Mouse (Mus musculus) kidney, embryonic 16.5 days (tissue): ENCODE measurements around the gene Jmjd1c. TPM values are rescaled to one million over a fixed set of nuclear protein-coding genes. Genes with fewer than 3 reads are reported as not detected.

Experiments
- ATAC-seq: fragments of 200-750 bp; cut with Nextera tagmentation; 2 replicates; pipeline ENCODE4 v1.8.0; 2017; ENCODE audit warnings: moderate TSS enrichment; ENCODE audit not compliant: low FRiP score, low TSS enrichment
- H3K27ac ChIP-seq: fragments of 300-500 bp; sonication (generic); 2 replicates; pipeline ENCODE4 v1.5.1; 2014; ENCODE audit warnings: low read length
- H3K27me3 ChIP-seq: fragments of 300-500 bp; sonication (generic); 2 replicates; pipeline ENCODE4 v1.6.1; 2014; ENCODE audit warnings: low read length, control low read depth, mixed read lengths; ENCODE audit not compliant: insufficient read depth
- H3K36me3 ChIP-seq: fragments of 300-500 bp; sonication (generic); 2 replicates; pipeline ENCODE4 v1.6.1; 2014; ENCODE audit warnings: low read length, control low read depth, mixed read lengths; ENCODE audit not compliant: insufficient read depth
- H3K4me1 ChIP-seq: fragments of 300-500 bp; sonication (generic); 2 replicates; pipeline ENCODE4 v1.6.1; 2014; ENCODE audit warnings: low read length, control low read depth, mixed read lengths; ENCODE audit not compliant: insufficient read depth
- H3K4me2 ChIP-seq: fragments of 300-500 bp; sonication (generic); replicated peaks from 2 replicates; pipeline ENCODE4 v1.6.1; 2014; ENCODE audit warnings: low read depth, low read length
- H3K4me3 ChIP-seq: fragments of 300-500 bp; sonication (generic); 2 replicates; pipeline ENCODE4 v1.5.1; 2014; ENCODE audit warnings: mild to moderate bottlenecking, low read length
- H3K9ac ChIP-seq: fragments of 300-500 bp; sonication (generic); replicated peaks from 2 replicates; pipeline ENCODE4 v1.6.1; 2014; ENCODE audit warnings: low read length
- H3K9me3 ChIP-seq: fragments of 300-500 bp; sonication (generic); 2 replicates; pipeline ENCODE4 v1.6.1; 2016; ENCODE audit warnings: low read length, control low read depth
- WGBS: fragments of 180-500 bp; shearing (Covaris S2); extraction: QIAGEN DNeasy Blood & Tissue Kit; methylation state at CpG from one replicate; pipeline ENCODE4 v1.1.7; 2014; 5-methylcytosine and 5-hydroxymethylcytosine counted together
- polyA plus RNA-seq: library from polyadenylated mRNA; unstranded; fragments of >200 nt; fragmentation: Nextera tagmentation; extraction: Ambion mirVana; gene quantifications from 2 replicates; pipeline ENCODE4 v1.2.1, GENCODE M21; 2015

Gene Jmjd1c
- polyA plus RNA-seq, 1 experiment from 2014 or later, result 30.5 TPM

DNA sequence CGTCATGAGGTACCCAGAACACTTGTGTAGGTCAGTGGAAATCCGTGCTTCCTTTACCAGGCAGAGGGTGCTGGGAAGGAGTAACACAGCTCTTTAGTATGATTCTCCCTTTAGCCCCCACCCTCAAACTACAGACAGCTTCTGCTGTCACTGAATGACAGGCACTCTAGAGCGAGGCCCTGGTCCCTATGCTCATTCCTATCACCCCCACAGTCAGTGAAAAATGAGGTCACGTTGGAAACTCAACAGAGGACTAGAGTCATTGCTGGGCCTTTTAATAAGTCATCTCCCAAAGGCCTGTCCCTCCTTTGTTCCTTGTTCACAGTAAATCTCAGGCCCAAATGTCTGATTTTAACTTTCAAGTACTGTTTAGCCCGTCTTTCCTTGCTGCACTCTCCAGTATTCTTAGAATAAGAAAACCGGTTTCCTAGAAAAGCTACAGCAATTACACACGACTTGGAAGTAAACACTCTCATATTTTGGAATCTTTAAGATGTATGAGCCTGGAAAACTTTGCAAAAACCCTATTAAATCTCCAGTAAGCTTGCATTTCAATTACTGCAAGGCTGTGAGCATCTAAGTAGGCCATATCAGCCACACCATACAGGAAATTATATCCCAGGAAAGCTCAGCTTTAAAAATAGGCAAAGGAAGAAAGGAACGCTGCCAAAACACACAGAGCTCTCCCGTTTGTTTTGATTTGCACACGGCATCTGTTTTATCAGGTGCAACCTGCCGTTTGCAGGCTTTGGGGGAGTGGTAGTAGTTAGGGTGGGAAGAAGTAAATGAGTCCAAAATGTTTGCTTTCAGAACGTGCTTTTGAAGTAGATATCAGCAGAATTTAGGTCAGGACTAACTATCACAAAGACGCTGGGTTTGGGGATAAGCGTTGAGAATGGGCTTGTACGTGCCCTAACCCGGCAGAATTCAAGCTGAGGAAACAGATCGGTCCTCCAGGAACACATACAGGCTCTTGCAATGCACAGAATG is 39.8 kb upstream of the Jmjd1c start:
- Histone ChIP-seq H3K27me3 (no peaks in the 10 kb centered on the region), H3K9me3 (no peaks in the 10 kb centered on the region), H3K9ac (no peak overlapping the region), H3K4me3 (no peak overlapping the region), H3K4me1 (peaks cover 34% of the 10 kb centered on the region), H3K4me2 (0 out of 2 replicates have a peak overlapping the region, but pooled peaks have one; percentile 23), H3K36me3 (no peaks in the 10 kb centered on the region), H3K27ac (peak overlapping the region; percentile 75)
- 19% methylated on average over 17 of the region's 17 CpGs for WGBS
- ATAC-seq, result no peak; the same call in 1 of the 2 replicates

- H3K4me3 ChIP-seq, result no peak overlapping the region
- no peaks in the 10 kb centered on the region for H3K36me3 ChIP-seq
- H3K9ac ChIP-seq, result no peak overlapping the region
- H3K4me1 ChIP-seq, result peaks cover 37% of the 10 kb centered on the region
- no peak for ATAC-seq
- no peaks in the 10 kb centered on the region for H3K27me3 ChIP-seq
- H3K4me2 ChIP-seq, result no peak overlapping the region
- no peaks in the 10 kb centered on the region for H3K9me3 ChIP-seq
- H3K27ac ChIP-seq, result no peak overlapping the region; the same call in 1 of the 2 replicates
Measured at GRCm38 (mm10) chr10:67057208-67057607, 38.7 kb upstream of the Jmjd1c start.

- H3K27me3 ChIP-seq, result no peaks in the 10 kb centered on the region
- no peaks in the 10 kb centered on the region for H3K9me3 ChIP-seq
- peaks cover 32% of the 10 kb centered on the region for H3K4me1 ChIP-seq
- 90% methylated on average over 6 of the region's 6 CpGs for WGBS
- no peaks in the 10 kb centered on the region for H3K36me3 ChIP-seq
- H3K4me3 ChIP-seq, result no peak overlapping the region
- no peak for ATAC-seq
- H3K4me2 ChIP-seq, result no peak overlapping the region
- no peak overlapping the region for H3K9ac ChIP-seq
- H3K27ac ChIP-seq, result no peak overlapping the region
Measured at GRCm38 (mm10) chr10:67057696-67058095, 38.2 kb upstream of the Jmjd1c start.

DNA sequence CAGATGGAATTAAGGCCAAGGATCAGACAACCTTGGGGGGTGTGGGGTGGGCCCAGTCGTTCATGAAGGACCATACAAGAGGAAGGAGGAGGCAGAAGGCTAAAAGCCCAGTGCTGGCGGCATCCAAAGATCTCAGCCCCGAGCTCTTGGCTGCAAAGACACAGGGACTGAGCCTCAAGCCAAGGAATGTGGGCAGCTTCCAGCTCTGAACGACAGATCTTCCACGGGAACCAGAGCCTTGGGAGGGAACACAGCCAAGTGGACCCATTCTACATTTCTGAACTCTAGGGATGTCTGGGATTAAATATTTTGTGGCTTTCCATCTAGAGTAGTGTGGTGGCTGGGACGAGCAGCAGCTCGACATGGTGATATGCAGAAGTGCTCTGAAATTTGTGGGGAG is 37.6 kb upstream of the Jmjd1c start:
- H3K4me3 ChIP-seq, result no peak overlapping the region
- ATAC-seq, result no peak
- H3K36me3 ChIP-seq, result no peaks in the 10 kb centered on the region
- no peaks in the 10 kb centered on the region for H3K9me3 ChIP-seq
- H3K27me3 ChIP-seq, result no peaks in the 10 kb centered on the region
- H3K4me1 ChIP-seq, result peaks cover 26% of the 10 kb centered on the region
- H3K27ac ChIP-seq, result peak overlapping the region; percentile 33; the same call in 1 of the 2 replicates
- H3K9ac ChIP-seq, result no peak overlapping the region
- WGBS, result 54% methylated on average over 7 of the region's 7 CpGs
- H3K4me2 ChIP-seq, result no peak overlapping the region

DNA sequence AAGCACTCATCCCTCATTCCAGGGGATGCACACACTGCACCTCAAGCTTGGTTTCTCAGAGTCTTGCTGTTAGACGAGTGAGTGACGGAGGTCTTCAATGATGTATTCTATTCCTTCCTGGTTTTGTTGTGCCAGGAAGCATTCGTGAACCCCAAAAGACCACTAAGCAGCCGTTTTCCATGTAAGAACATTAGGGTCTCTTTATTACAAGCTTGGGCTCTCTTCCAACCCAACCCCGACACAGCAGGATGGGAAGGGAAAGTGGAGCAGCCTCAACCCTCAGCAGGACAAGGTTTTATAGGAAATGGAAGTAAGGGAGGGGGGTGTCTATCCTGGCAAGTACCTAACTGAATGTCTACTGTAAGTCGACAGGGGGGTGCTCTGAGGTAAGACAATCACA is 37.2 kb upstream of the Jmjd1c start:
- 73% methylated on average over 6 of the region's 6 CpGs for WGBS
- Histone ChIP-seq H3K4me3 (no peak overlapping the region), H3K36me3 (no peaks in the 10 kb centered on the region), H3K27me3 (no peaks in the 10 kb centered on the region), H3K9me3 (no peaks in the 10 kb centered on the region), H3K27ac (peak overlapping the region; percentile 33; the same call in 1 of the 2 replicates), H3K4me2 (no peak overlapping the region), H3K4me1 (peaks cover 22% of the 10 kb centered on the region), H3K9ac (no peak overlapping the region)
- no peak for ATAC-seq

GRCm38 (mm10) chr10:67061367-67061801 is 34.5 kb upstream of the Jmjd1c start:
- Histone ChIP-seq H3K4me2 (no peak overlapping the region), H3K4me1 (peaks cover 12% of the 10 kb centered on the region), H3K9me3 (no peaks in the 10 kb centered on the region), H3K36me3 (no peaks in the 10 kb centered on the region), H3K27ac (no peak overlapping the region), H3K4me3 (no peak overlapping the region), H3K9ac (no peak overlapping the region), H3K27me3 (no peaks in the 10 kb centered on the region)
- ATAC-seq, result no peak
- 57% methylated on average over 10 of the region's 10 CpGs for WGBS

DNA sequence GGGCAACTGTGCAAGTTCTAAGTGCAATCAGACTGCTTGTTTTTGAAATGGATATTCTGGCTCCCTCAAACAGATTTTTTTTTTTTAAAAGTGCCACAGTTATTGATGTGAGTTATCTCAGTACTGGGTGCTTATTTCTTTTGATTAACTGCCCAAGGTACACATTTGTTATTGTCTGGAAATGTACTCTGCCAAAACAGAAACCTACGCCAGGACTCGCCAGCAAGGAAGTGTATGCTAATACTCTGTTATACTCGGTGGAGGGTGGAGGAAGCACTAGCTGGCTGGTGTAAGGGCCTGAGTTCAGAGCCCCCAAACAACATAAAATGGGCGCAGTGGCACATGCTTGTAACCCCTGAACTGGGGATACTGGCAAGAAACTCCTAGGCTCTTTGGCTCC is 34.1 kb upstream of the Jmjd1c start:
- Histone ChIP-seq H3K9ac (0 out of 2 replicates have a peak overlapping the region, but pooled peaks have one; percentile 16), H3K9me3 (no peaks in the 10 kb centered on the region), H3K27ac (0 out of 2 replicates have a peak overlapping the region, but pooled peaks have one; percentile 15), H3K4me2 (no peak overlapping the region), H3K4me3 (no peak overlapping the region), H3K36me3 (no peaks in the 10 kb centered on the region), H3K27me3 (no peaks in the 10 kb centered on the region), H3K4me1 (peaks cover 9% of the 10 kb centered on the region; the same call in 1 of the 2 replicates)
- 51% methylated on average over 4 of the region's 4 CpGs for WGBS
- ATAC-seq, result no peak

- H3K4me2 ChIP-seq, result no peak overlapping the region
- WGBS, result 71% methylated on average over 7 of the region's 7 CpGs
- H3K4me1 ChIP-seq, result peaks cover 9% of the 10 kb centered on the region; the same call in 1 of the 2 replicates
- no peak overlapping the region for H3K4me3 ChIP-seq
- no peaks in the 10 kb centered on the region for H3K9me3 ChIP-seq
- H3K36me3 ChIP-seq, result 0 out of 2 replicates have a peak, but pooled peaks cover 2% of the 10 kb centered on the region
- H3K27me3 ChIP-seq, result no peaks in the 10 kb centered on the region
- ATAC-seq, result no peak
- no peak overlapping the region for H3K9ac ChIP-seq
- H3K27ac ChIP-seq, result no peak overlapping the region
Measured at GRCm38 (mm10) chr10:67065277-67065887, 30.5 kb upstream of the Jmjd1c start.

GRCm38 (mm10) chr10:67065927-67066326 is 30.0 kb upstream of the Jmjd1c start:
- WGBS, result 73% methylated on average over 5 of the region's 5 CpGs
- H3K9ac ChIP-seq, result no peak overlapping the region

More at GRCm38 (mm10) chr10:67065927-67066326, 30.0 kb upstream of the Jmjd1c start:
- H3K27ac ChIP-seq, result no peak overlapping the region
- ATAC-seq, result no peak
- no peak overlapping the region for H3K4me2 ChIP-seq
- 0 out of 2 replicates have a peak, but pooled peaks cover 2% of the 10 kb centered on the region for H3K36me3 ChIP-seq
- no peaks in the 10 kb centered on the region for H3K9me3 ChIP-seq
- no peak overlapping the region for H3K4me3 ChIP-seq
- H3K27me3 ChIP-seq, result no peaks in the 10 kb centered on the region
- H3K4me1 ChIP-seq, result peaks cover 9% of the 10 kb centered on the region; the same call in 1 of the 2 replicates
